Mouse (Mus musculus) heart, embryonic 14.5 days (tissue): ENCODE data around the gene 2410015M20Rik. TPM values are rescaled to one million over a fixed set of nuclear protein-coding genes. Genes with fewer than 3 reads are reported as not detected.
"Not testable (repeated sequence)": the region's sequence is repeated elsewhere in the genome, so short reads cannot be mapped to it uniquely, and the experiment has no call there.

Experiments used
- ATAC-seq: fragments of 200-750 bp; cut with Nextera tagmentation; 2 replicates; pipeline ENCODE4 v1.8.0; 2017; ENCODE audit warnings: low read depth, moderate TSS enrichment; ENCODE audit not compliant: insufficient number of reproducible peaks, insufficient read depth, low FRiP score
- H3K27ac ChIP-seq, 2 experiments: fragments of 200-500 bp in 1 of 2; fragments of 300-500 bp in 1 of 2; sonication (generic) in 1 of 2; replicated peaks in 1 of 2; 2 replicates each; pipeline ENCODE4 v1.5.1; 2012 to 2014; ENCODE audit warnings: low read depth in 2 of 2, low read length in 2 of 2, control low read depth in 1 of 2, mild to moderate bottlenecking in 1 of 2, mixed read lengths in 1 of 2; ENCODE audit not compliant: control insufficient read depth in 1 of 2, insufficient read depth in 1 of 2
- H3K27me3 ChIP-seq: fragments of 300-500 bp; sonication (generic); 2 replicates; pipeline ENCODE4 v1.6.1; 2014; ENCODE audit warnings: mild to moderate bottlenecking, low read length, control low read depth; ENCODE audit not compliant: control insufficient read depth, insufficient read depth
- H3K36me3 ChIP-seq: fragments of 300-500 bp; sonication (generic); 2 replicates; pipeline ENCODE4 v1.6.1; 2014; ENCODE audit warnings: mild to moderate bottlenecking, control low read depth, low read length, mixed read lengths; ENCODE audit not compliant: control insufficient read depth, insufficient read depth
- H3K4me1 ChIP-seq, 2 experiments: fragments of 200-500 bp in 1 of 2; fragments of 300-500 bp in 1 of 2; sonication (generic) in 1 of 2; 2 replicates each; pipeline ENCODE4 v1.6.1; 2012 to 2014; ENCODE audit warnings: low read length in 2 of 2, control low read depth in 1 of 2, mixed read lengths in 1 of 2; ENCODE audit not compliant: control insufficient read depth in 2 of 2, insufficient read depth in 2 of 2
- H3K4me2 ChIP-seq: fragments of 300-500 bp; sonication (generic); 2 replicates; pipeline ENCODE4 v1.6.1; 2014; ENCODE audit warnings: mild to moderate bottlenecking, low read length
- H3K4me3 ChIP-seq, 2 experiments: fragments of 200-500 bp in 1 of 2; fragments of 300-500 bp in 1 of 2; sonication (generic) in 1 of 2; 2 replicates each; pipeline ENCODE4 v1.5.1; 2012 to 2014; ENCODE audit warnings: low read length in 2 of 2, mild to moderate bottlenecking in 2 of 2, control low read depth in 1 of 2, low read depth in 1 of 2, moderate library complexity in 1 of 2; ENCODE audit not compliant: control insufficient read depth in 1 of 2, insufficient read depth in 1 of 2
- H3K9ac ChIP-seq: fragments of 300-500 bp; sonication (generic); 2 replicates; pipeline ENCODE4 v1.6.1; 2014; ENCODE audit warnings: mild to moderate bottlenecking, low read length
- H3K9me3 ChIP-seq: fragments of 300-500 bp; sonication (generic); 2 replicates; pipeline ENCODE4 v1.6.1; 2016; ENCODE audit warnings: low read length, control low read depth; ENCODE audit not compliant: control insufficient read depth
- WGBS: fragments of 180-500 bp; shearing (Covaris S2); extraction: QIAGEN DNeasy Blood & Tissue Kit; methylation state at CpG from one replicate; pipeline ENCODE4 v1.1.7; 2014; 5-methylcytosine and 5-hydroxymethylcytosine counted together
- polyA plus RNA-seq: library from polyadenylated mRNA; unstranded; fragments of >200 nt; fragmentation: Nextera tagmentation; extraction: Ambion mirVana; gene quantifications from 2 replicates; pipeline ENCODE4 v1.2.1, GENCODE M21; 2014

2410015M20Rik gene
- polyA plus RNA-seq, 1 experiment from 2014 or later: 398 TPM

DNA sequence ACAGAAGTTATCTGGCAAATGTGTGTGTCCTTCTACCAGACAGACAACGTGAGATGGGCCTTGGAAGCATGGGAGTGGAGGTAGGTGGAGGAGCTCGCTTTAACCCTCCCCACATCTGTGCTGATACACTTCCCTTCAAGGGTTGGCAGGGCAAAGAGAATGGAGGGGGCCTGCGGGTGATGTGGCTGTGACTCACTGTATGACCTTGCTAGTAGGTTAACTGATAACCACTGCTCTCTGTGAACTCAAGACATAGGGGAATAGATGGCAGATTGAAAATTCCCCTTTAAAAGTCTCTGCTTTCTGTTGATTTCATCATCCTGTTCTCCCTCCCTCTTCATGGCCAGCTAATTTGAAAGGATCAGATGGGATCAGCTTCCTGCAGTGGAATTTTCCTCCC, 15.9 kb upstream of the 2410015M20Rik start:
- peak overlapping the region; percentile 95; the same call in 1 of the 2 replicates for H3K9ac ChIP-seq
- H3K4me2 ChIP-seq: peak overlapping the region; percentile 96

GRCm38 (mm10) chr17:56617628-56618027, 8.1 kb upstream of the 2410015M20Rik start:
- Histone ChIP-seq H3K27ac (no peak overlapping the region), H3K4me1 (peaks cover 3 to 13% of the 10 kb centered on the region in 2 experiments; a peak in 3 of 4 replicates), H3K27me3 (no peaks in the 10 kb centered on the region), H3K9ac (no peak overlapping the region), H3K4me3 (no peak overlapping the region), H3K36me3 (peaks cover 84% of the 10 kb centered on the region), H3K4me2 (no peak overlapping the region), H3K9me3 (no peaks in the 10 kb centered on the region)
- 85% methylated on average over 8 of the region's 8 CpGs for WGBS
- no peak for ATAC-seq

More for the DNA sequence above, 15.9 kb upstream of the 2410015M20Rik start:
- Histone ChIP-seq H3K4me3 (peak overlapping the region in 1 of 2 experiments; percentile 94; a peak in 2 of 4 replicates), H3K36me3 (peaks cover 34% of the 10 kb centered on the region), H3K27ac (no peak overlapping the region), H3K4me1 (peaks cover 10 to 20% of the 10 kb centered on the region in 2 experiments), H3K9me3 (no peaks in the 10 kb centered on the region), H3K27me3 (no peaks in the 10 kb centered on the region)
- no peak for ATAC-seq
- 35% methylated on average over 3 of the region's 3 CpGs for WGBS

DNA sequence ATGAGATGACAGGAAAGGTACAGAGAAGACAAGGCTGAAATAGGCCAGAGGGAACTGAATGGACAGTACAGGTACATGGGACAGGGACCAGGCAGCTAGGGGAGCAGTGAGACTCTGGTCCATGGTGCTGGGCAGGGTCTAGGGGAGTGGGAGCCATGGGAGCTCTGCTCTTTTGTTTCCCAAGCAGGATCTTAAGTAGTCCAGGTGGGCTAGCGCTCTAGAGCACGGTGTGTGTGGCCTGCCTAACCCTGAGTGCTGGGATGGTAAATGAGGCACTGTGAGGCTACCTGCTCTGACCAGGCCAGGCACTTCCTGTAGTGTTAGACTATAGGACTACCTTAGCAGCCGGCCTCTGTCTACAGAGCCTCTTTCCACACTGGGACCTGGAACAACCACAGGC, 7.2 kb upstream of the 2410015M20Rik start:
- Histone ChIP-seq H3K27ac (no peak overlapping the region), H3K9ac (no peak overlapping the region), H3K4me1 (peaks cover 3 to 13% of the 10 kb centered on the region in 2 experiments; a peak in 3 of 4 replicates), H3K4me2 (no peak overlapping the region), H3K27me3 (no peaks in the 10 kb centered on the region), H3K9me3 (no peaks in the 10 kb centered on the region), H3K4me3 (no peak overlapping the region), H3K36me3 (peaks cover 75% of the 10 kb centered on the region)
- ATAC-seq: no peak
- WGBS: 77% methylated on average over 3 of the region's 3 CpGs

DNA sequence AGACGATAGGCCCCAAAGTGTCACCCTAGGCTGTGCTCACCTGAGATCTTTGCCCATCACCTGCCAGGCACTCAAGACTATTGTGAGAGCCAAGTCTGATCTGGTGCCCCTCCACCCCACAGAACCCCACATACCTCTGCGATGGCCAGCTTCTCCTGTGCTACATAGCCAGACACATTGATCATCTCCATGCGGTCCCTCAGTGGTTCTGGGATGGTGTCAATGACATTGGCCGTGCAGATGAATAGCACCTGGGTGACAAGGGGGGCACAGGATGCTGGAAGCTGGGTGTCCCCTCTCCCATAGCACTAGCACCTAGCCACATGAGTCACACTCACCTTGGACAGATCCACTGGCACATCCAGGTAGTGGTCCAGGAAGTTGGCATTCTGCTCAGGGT, 6.2 kb upstream of the 2410015M20Rik start:
- Histone ChIP-seq H3K9me3 (no peaks in the 10 kb centered on the region), H3K4me3 (no peak overlapping the region), H3K9ac (no peak overlapping the region), H3K36me3 (peaks cover 68% of the 10 kb centered on the region), H3K27ac (no peak overlapping the region), H3K4me2 (no peak overlapping the region), H3K27me3 (no peaks in the 10 kb centered on the region), H3K4me1 (peaks cover 3 to 13% of the 10 kb centered on the region in 2 experiments; a peak in 3 of 4 replicates)
- WGBS: 88% methylated on average over 4 of the region's 4 CpGs
- ATAC-seq: no peak

DNA sequence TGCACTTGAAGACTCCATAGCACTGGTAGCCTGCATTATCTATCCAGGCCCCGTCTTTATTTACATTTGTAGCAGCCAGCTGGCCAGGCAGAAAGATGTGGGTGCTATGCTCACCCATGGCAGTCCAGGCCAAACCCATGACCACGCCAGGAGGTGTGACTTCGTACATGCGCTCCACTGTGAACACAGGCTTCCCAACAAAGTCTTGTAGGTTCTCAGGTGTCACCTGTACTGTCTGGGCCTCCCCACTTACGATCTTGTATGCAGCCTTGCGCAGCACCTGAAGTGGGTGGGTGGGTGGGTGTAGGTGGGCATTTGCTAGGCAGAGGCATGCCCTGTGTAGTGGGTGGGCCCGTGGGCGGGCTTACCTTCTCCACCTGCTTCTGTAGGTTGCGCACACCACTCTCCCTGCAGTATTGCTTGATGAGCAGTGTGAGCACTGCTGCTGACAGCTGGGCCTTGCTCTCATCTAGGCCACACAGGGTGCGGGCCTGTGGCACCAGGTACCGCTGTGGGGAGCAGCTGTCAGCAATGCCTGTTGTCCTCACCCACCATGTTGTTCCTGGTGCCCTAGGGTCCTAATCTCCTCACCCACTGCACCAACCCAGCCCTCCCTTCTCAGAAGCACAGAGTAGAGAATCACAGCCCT, 5.7 kb upstream of the 2410015M20Rik start:
- Histone ChIP-seq H3K36me3 (peaks cover 62% of the 10 kb centered on the region), H3K9ac (peak overlapping the region; percentile 92; the same call in 1 of the 2 replicates), H3K4me3 (no peak overlapping the region), H3K4me2 (0 out of 2 replicates have a peak overlapping the region, but pooled peaks have one; percentile 87), H3K9me3 (no peaks in the 10 kb centered on the region), H3K27ac (no peak overlapping the region), H3K4me1 (peaks cover 3 to 15% of the 10 kb centered on the region in 2 experiments; a peak in 3 of 4 replicates), H3K27me3 (no peaks in the 10 kb centered on the region)
- WGBS: 83% methylated on average over 11 of the region's 11 CpGs
- ATAC-seq: no peak

- Histone ChIP-seq H3K27me3 (no peaks in the 10 kb centered on the region), H3K4me1 (peaks cover 3 to 18% of the 10 kb centered on the region in 2 experiments; a peak in 3 of 4 replicates), H3K4me3 (peak overlapping the region; percentile 75 to 91), H3K9me3 (no peaks in the 10 kb centered on the region), H3K27ac (peak overlapping the region in 1 of 2 experiments; percentile 84; a peak in 2 of 4 replicates), H3K4me2 (peak overlapping the region; percentile 87), H3K9ac (peak overlapping the region; percentile 92), H3K36me3 (peaks cover 55% of the 10 kb centered on the region)
- no peak for ATAC-seq
- 28% methylated on average over 14 of the region's 14 CpGs for WGBS
Measured at GRCm38 (mm10) chr17:56614391-56615135, 5.0 kb upstream of the 2410015M20Rik start.

GRCm38 (mm10) chr17:56613893-56614292, 4.3 kb upstream of the 2410015M20Rik start:
- Histone ChIP-seq H3K4me1 (peaks cover 3 to 18% of the 10 kb centered on the region in 2 experiments; a peak in 3 of 4 replicates), H3K27ac (peak overlapping the region; percentile 84 to 88), H3K4me2 (peak overlapping the region; percentile 87), H3K36me3 (peaks cover 49% of the 10 kb centered on the region), H3K4me3 (peak overlapping the region; percentile 75 to 91), H3K9ac (peak overlapping the region; percentile 92)
- not testable (repeated sequence) for H3K9me3 ChIP-seq, H3K27me3 ChIP-seq, ATAC-seq
- WGBS: 1% methylated on average over 24 of the region's 26 CpGs
